Mouse (Mus musculus): ENCODE measurements around the gene Dstn. TPM values are rescaled to one million over a fixed set of nuclear protein-coding genes. Genes with fewer than 3 reads are reported as not detected.
A peak's percentile ranks its signal among the peaks of the same experiment; 100 is the strongest.

Gene Dstn
- polyA plus RNA-seq (2015; fragmentation: Nextera tagmentation; extraction: Ambion mirVana): 396 and 425 TPM in 2 replicates

- Histone ChIP-seq H3K9me3 (no peaks in the 10 kb centered on the region), H3K27ac (peak within 1 kb of the TSS; percentile 97), H3K36me3 (no peaks in the 10 kb centered on the region), H3K4me3 (replicated peaks) (peak within 1 kb of the TSS; percentile 71), H3K9ac (replicated peaks) (peak within 1 kb of the TSS; percentile 86), H3K27me3 (no peaks in the 10 kb centered on the region), H3K4me1 (replicated peaks) (peaks cover 41% of the 10 kb centered on the region), H3K4me2 (replicated peaks) (peak within 1 kb of the TSS; percentile 70)
- peak; percentile 98 for ATAC-seq
- under 1% methylated on average over 71 of the region's 71 CpGs for WGBS
Measured at GRCm38 (mm10) chr2:143914760-143915599, at the start of gene Dstn. Dstn (plus strand) TSS chr2:143915320.

- Histone ChIP-seq H3K27me3 (peaks cover 19% of the 10 kb centered on the region), H3K36me3 (no peaks in the 10 kb centered on the region), H3K4me1 (replicated peaks) (peaks cover 7% of the 10 kb centered on the region; the same call in 1 of the 2 replicates), H3K9ac (replicated peaks) (no peak overlapping the region), H3K27ac (no peak overlapping the region), H3K4me2 (replicated peaks) (no peak overlapping the region), H3K9me3 (no peaks in the 10 kb centered on the region), H3K4me3 (replicated peaks) (no peak overlapping the region)
- 11% methylated on average over 6 of the region's 6 CpGs for WGBS
- peak; percentile 46 for ATAC-seq
Measured at GRCm38 (mm10) chr2:143867326-143867725, 47.8 kb upstream of the Dstn start.

DNA sequence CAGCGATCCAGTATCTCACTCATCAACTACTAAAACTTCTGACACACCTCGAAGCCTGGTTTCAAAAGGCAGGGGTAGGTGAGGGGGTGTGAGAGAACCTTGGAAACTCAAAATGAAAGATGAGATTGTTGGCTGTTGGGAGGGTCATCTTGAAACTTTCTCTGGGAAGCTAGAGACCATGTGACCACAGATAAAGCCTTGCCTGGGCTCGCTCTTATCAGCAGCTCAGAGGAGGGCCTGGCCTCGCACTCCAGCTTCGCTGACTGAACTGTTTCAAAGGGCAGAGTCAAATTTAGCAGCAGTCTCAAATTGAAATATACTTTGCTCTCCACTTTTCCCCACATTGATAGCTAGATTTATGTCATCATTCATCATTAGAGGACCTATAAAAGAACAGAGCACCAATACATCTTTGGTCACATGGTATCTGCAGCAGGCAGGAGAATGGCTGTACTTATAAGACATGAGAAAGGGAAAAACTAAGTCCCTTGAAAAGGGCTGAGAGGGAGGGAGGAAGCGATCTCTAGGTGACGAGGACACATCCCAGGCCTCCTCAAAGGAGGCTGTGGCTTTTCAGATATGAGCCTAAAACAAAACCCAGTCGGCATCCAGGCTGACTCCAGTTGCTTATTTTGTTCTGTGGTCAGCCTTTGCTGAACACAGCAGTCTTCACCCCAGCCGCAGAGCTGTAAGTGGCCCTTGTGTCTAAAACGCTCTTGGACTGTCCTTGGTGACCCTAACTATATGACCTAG lies 44.0 kb upstream of the Dstn start:
- Histone ChIP-seq H3K4me3 (replicated peaks) (no peak overlapping the region), H3K4me1 (replicated peaks) (no peaks in the 10 kb centered on the region), H3K27ac (no peak overlapping the region), H3K27me3 (no peaks in the 10 kb centered on the region), H3K36me3 (no peaks in the 10 kb centered on the region), H3K9me3 (no peaks in the 10 kb centered on the region), H3K9ac (replicated peaks) (no peak overlapping the region), H3K4me2 (replicated peaks) (no peak overlapping the region)
- ATAC-seq: no peak
- WGBS: 72% methylated on average over 10 of the region's 10 CpGs

- Histone ChIP-seq H3K27me3 (no peaks in the 10 kb centered on the region), H3K4me1 (replicated peaks) (no peaks in the 10 kb centered on the region), H3K36me3 (no peaks in the 10 kb centered on the region), H3K9me3 (no peaks in the 10 kb centered on the region), H3K4me2 (replicated peaks) (no peak overlapping the region), H3K9ac (replicated peaks) (no peak overlapping the region), H3K27ac (no peak overlapping the region), H3K4me3 (replicated peaks) (no peak overlapping the region)
- 90% methylated on average over 1 of the region's 1 CpGs for WGBS
- no peak for ATAC-seq
Measured at GRCm38 (mm10) chr2:143876026-143876425, 39.1 kb upstream of the Dstn start.

GRCm38 (mm10) chr2:143876929-143877632 lies 38.0 kb upstream of the Dstn start:
- no peaks in the 10 kb centered on the region for H3K36me3 ChIP-seq
- H3K27me3 ChIP-seq: no peaks in the 10 kb centered on the region
- no peaks in the 10 kb centered on the region for H3K9me3 ChIP-seq
- H3K27ac ChIP-seq: no peak overlapping the region
- no peak for ATAC-seq
- no peak overlapping the region for H3K4me2 ChIP-seq (replicated peaks)
- no peaks in the 10 kb centered on the region for H3K4me1 ChIP-seq (replicated peaks)
- 72% methylated on average over 4 of the region's 4 CpGs for WGBS
- no peak overlapping the region for H3K4me3 ChIP-seq (replicated peaks)
- no peak overlapping the region for H3K9ac ChIP-seq (replicated peaks)

- H3K4me1 ChIP-seq (replicated peaks): no peaks in the 10 kb centered on the region
- no peak overlapping the region for H3K9ac ChIP-seq (replicated peaks)
- H3K27me3 ChIP-seq: no peaks in the 10 kb centered on the region
- no peak overlapping the region for H3K4me2 ChIP-seq (replicated peaks)
- ATAC-seq: no peak
- no peaks in the 10 kb centered on the region for H3K36me3 ChIP-seq
- no peak overlapping the region for H3K27ac ChIP-seq
- 95% methylated on average over 6 of the region's 6 CpGs for WGBS
- H3K4me3 ChIP-seq (replicated peaks): no peak overlapping the region
- no peaks in the 10 kb centered on the region for H3K9me3 ChIP-seq
Measured at GRCm38 (mm10) chr2:143879311-143879710, 35.8 kb upstream of the Dstn start.

DNA sequence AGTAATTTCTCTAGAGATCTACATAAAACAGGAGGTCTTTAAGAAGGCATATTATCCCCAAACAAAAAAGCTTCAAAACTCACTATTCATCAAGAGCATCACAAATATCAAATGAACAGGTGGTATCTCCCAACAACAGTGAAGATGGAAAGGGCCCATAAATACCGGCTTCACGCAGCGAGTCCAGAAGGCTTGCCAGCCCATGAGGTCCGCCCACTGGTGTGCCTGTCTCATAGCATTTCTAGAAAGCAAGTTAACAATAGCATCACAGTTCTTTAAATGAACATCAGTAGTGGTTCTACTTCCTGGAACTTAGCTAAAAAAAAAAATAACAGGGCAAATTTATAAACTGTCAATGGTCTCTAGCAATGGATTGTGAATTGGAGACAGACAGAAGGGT lies 33.1 kb upstream of the Dstn start:
- no peaks in the 10 kb centered on the region for H3K4me1 ChIP-seq (replicated peaks)
- 93% methylated on average over 4 of the region's 4 CpGs for WGBS
- no peak overlapping the region for H3K4me2 ChIP-seq (replicated peaks)
- H3K27ac ChIP-seq: no peak overlapping the region
- no peak overlapping the region for H3K9ac ChIP-seq (replicated peaks)
- H3K4me3 ChIP-seq (replicated peaks): no peak overlapping the region
- H3K36me3 ChIP-seq: no peaks in the 10 kb centered on the region
- no peaks in the 10 kb centered on the region for H3K9me3 ChIP-seq
- ATAC-seq: no peak
- no peaks in the 10 kb centered on the region for H3K27me3 ChIP-seq

DNA sequence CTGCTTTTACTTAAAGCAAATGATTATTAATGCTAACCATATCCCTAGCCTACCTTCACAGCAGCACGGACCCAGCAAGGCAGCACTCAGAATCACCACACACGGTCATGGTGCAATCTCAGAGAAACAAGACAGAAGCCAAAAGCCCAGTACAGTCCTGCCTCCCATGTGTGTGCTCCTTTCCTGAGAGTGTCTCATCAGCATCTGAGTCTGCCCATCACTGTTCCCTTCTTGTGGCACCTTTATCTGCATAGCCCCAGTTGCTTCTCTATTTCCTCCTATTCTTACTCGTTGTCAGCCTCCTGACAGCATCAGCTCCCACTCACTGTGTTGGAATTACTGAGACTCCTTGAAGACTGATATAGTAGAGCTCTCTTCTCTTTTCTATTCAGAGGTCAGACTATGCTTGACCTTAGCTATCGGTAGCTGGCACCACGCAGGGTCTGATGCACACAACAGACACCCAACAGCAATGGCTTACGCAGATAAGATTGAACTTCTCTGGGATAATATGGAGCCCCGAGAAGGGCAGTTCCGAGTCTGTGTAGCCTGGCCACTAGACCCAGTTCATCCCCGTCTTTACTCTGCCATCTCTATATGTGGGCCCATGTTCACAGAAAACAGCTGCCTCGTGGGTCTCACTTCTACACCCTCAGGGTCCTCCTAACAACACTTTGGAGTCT lies 32.4 kb upstream of the Dstn start:
- Histone ChIP-seq H3K4me2 (replicated peaks) (no peak overlapping the region), H3K36me3 (no peaks in the 10 kb centered on the region), H3K4me3 (replicated peaks) (no peak overlapping the region), H3K27me3 (no peaks in the 10 kb centered on the region), H3K9me3 (no peaks in the 10 kb centered on the region), H3K9ac (replicated peaks) (no peak overlapping the region), H3K27ac (no peak overlapping the region), H3K4me1 (replicated peaks) (no peaks in the 10 kb centered on the region)
- no peak for ATAC-seq
- WGBS: 86% methylated on average over 10 of the region's 10 CpGs

DNA sequence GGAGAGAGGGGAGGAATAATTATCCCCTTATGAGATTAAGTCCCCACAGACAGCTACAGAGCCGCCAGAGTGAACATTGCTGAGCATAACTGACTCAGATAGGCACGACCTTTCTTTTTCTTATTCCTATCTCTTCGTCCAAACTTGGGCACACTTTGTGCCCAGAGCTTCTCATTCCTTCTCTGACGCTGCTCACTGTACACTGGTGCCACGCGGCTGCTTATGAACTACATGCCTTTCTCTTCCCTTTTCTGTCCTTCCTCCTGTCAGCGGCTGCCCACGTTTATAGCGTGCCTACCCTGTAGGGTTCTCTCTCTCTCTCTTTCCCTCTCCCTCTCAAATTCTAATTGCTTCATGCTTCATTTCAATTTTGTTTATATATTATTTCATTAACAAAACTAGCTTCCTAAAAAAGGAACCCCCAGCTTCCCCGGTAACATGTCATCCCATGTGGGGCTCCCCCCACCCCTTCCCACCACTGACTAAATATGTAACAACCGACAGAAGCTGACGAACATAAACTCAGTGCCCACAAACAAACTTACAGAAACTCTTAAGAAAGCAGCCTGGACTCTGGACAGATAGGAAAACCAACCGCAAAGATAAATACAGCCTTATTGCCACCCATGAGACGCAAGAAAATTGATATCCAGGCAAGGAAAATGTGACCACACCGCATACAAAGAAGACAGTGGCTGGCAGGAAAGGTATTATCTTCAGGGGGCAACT lies 25.8 kb upstream of the Dstn start:
- no peaks in the 10 kb centered on the region for H3K4me1 ChIP-seq (replicated peaks)
- ATAC-seq: no peak
- no peak overlapping the region for H3K9ac ChIP-seq (replicated peaks)
- no peak overlapping the region for H3K4me2 ChIP-seq (replicated peaks)
- H3K27ac ChIP-seq: no peak overlapping the region
- no peaks in the 10 kb centered on the region for H3K27me3 ChIP-seq
- 84% methylated on average over 15 of the region's 15 CpGs for WGBS
- H3K36me3 ChIP-seq: no peaks in the 10 kb centered on the region
- H3K9me3 ChIP-seq: no peaks in the 10 kb centered on the region
- H3K4me3 ChIP-seq (replicated peaks): no peak overlapping the region

- no peaks in the 10 kb centered on the region for H3K9me3 ChIP-seq
- H3K4me3 ChIP-seq (replicated peaks): no peak overlapping the region
- no peaks in the 10 kb centered on the region for H3K4me1 ChIP-seq (replicated peaks)
- no peak overlapping the region for H3K27ac ChIP-seq
- H3K4me2 ChIP-seq (replicated peaks): no peak overlapping the region
- H3K27me3 ChIP-seq: no peaks in the 10 kb centered on the region
- no peaks in the 10 kb centered on the region for H3K36me3 ChIP-seq
- no peak for ATAC-seq
- WGBS: 76% methylated on average over 12 of the region's 12 CpGs
- no peak overlapping the region for H3K9ac ChIP-seq (replicated peaks)
Measured at GRCm38 (mm10) chr2:143889860-143890433, 25.2 kb upstream of the Dstn start.

All from midbrain, embryonic 13.5 days (tissue).